Mouse (Mus musculus): ENCODE measurements around the gene Snrpa1.

Gene Snrpa1

GRCm38 (mm10) chr7:66113561-66113960, 54.8 kb downstream of the Snrpa1 start:
- no peak for DNase-seq (ENCODE audit: extremely low read depth, low read depth)

- no peak for DNase-seq (ENCODE audit: extremely low read depth, low read depth)
Observed at GRCm38 (mm10) chr7:66115821-66116343, 57.1 kb downstream of the Snrpa1 start.

- DNase-seq (ENCODE audit: extremely low read depth, low read depth) = no peak
Observed at GRCm38 (mm10) chr7:66116906-66117482, 58.2 kb downstream of the Snrpa1 start.

- no peak for DNase-seq (ENCODE audit: extremely low read depth, low read depth)
Observed at GRCm38 (mm10) chr7:66118046-66118445, 59.2 kb downstream of the Snrpa1 start.

- DNase-seq (ENCODE audit: extremely low read depth, low read depth) = no peak
Observed at GRCm38 (mm10) chr7:66118796-66119195, 60.0 kb downstream of the Snrpa1 start.

GRCm38 (mm10) chr7:66120139-66120538, 61.3 kb downstream of the Snrpa1 start:
- DNase-seq (ENCODE audit: extremely low read depth, low read depth) = no peak

GRCm38 (mm10) chr7:66120702-66121396, 62.0 kb downstream of the Snrpa1 start:
- DNase-seq (ENCODE audit: extremely low read depth, low read depth) = no peak
